Mouse (Mus musculus): ENCODE measurements at regions not wholly inside any gene's neighbourhood (a gene's known extent, or its start where the extent isn't known, plus 50 kb on each side); places are given as distances from the start of the nearest gene placed in this dataset.

GRCm38 (mm10) chr2:171333816-171334757 lies 602.5 kb downstream of the Dok5 start:
- DNase-seq (ENCODE audit: low read depth, low spot score), result no peak

GRCm38 (mm10) chr2:171332826-171333225 lies 601.2 kb downstream of the Dok5 start:
- DNase-seq (ENCODE audit: low read depth, low spot score), result no peak

GRCm38 (mm10) chr2:171331529-171331928 lies 599.9 kb downstream of the Dok5 start:
- no peak for DNase-seq (ENCODE audit: low read depth, low spot score)

- DNase-seq (ENCODE audit: low read depth, low spot score), result no peak
Observed at GRCm38 (mm10) chr2:171326909-171327308, 595.3 kb downstream of the Dok5 start.

- no peak for DNase-seq (ENCODE audit: low read depth, low spot score)
Observed at GRCm38 (mm10) chr2:171308486-171308885, 576.9 kb downstream of the Dok5 start.

- no peak for DNase-seq (ENCODE audit: low read depth, low spot score)
Observed at GRCm38 (mm10) chr2:171306000-171306399, 574.4 kb downstream of the Dok5 start.

GRCm38 (mm10) chr2:171298519-171298918 lies 566.9 kb downstream of the Dok5 start:
- DNase-seq (ENCODE audit: low read depth, low spot score), result no peak

GRCm38 (mm10) chr2:171295603-171296002 lies 564.0 kb downstream of the Dok5 start:
- DNase-seq (ENCODE audit: low read depth, low spot score), result no peak

- DNase-seq (ENCODE audit: low read depth, low spot score), result no peak
Observed at GRCm38 (mm10) chr2:171292579-171292978, 561.0 kb downstream of the Dok5 start.

- DNase-seq (ENCODE audit: low read depth, low spot score), result no peak
Observed at GRCm38 (mm10) chr2:171285719-171286394, 554.2 kb downstream of the Dok5 start.

- DNase-seq (ENCODE audit: low read depth, low spot score), result no peak
Observed at GRCm38 (mm10) chr2:171280132-171280531, 548.5 kb downstream of the Dok5 start.

- DNase-seq (ENCODE audit: low read depth, low spot score), result no peak
Observed at GRCm38 (mm10) chr2:171279319-171279718, 547.7 kb downstream of the Dok5 start.

GRCm38 (mm10) chr2:171253194-171253593 lies 521.6 kb downstream of the Dok5 start:
- no peak for DNase-seq (ENCODE audit: low read depth, low spot score)

GRCm38 (mm10) chr2:171245391-171245790 lies 513.8 kb downstream of the Dok5 start:
- no peak for DNase-seq (ENCODE audit: low read depth, low spot score)

- no peak for DNase-seq (ENCODE audit: low read depth, low spot score)
Observed at GRCm38 (mm10) chr2:171242356-171242755, 510.7 kb downstream of the Dok5 start.

GRCm38 (mm10) chr2:171237276-171237960 lies 505.8 kb downstream of the Dok5 start:
- DNase-seq (ENCODE audit: low read depth, low spot score), result no peak

- no peak for DNase-seq (ENCODE audit: low read depth, low spot score)
Observed at GRCm38 (mm10) chr2:171232812-171233211, 501.2 kb downstream of the Dok5 start.

GRCm38 (mm10) chr2:171231288-171232050 lies 499.9 kb downstream of the Dok5 start:
- no peak for DNase-seq (ENCODE audit: low read depth, low spot score)

GRCm38 (mm10) chr2:171230536-171230935 lies 498.9 kb downstream of the Dok5 start:
- DNase-seq (ENCODE audit: low read depth, low spot score), result no peak

- DNase-seq (ENCODE audit: low read depth, low spot score), result no peak
Observed at GRCm38 (mm10) chr2:171228229-171228628, 496.6 kb downstream of the Dok5 start.

GRCm38 (mm10) chr2:171213792-171214191 lies 482.2 kb downstream of the Dok5 start:
- no peak for DNase-seq (ENCODE audit: low read depth, low spot score)
